Mouse (Mus musculus) T-helper 2 cell (primary cell): ENCODE results near the gene Sgpp2.

Source experiments
- in situ Hi-C: fragments of 300-600 bp; cut with MboI, MseI; formaldehyde crosslinking; loops from one replicate; pipeline ENCODE4 v1.15.1; 2025; ENCODE audit warnings: high pct_unique_total_duplicates

The Sgpp2 gene

GRCm38 (mm10) chr1:78399755-78400154 lies 89.6 kb downstream of the Sgpp2 start:
- in situ Hi-C loops = no loop called here

GRCm38 (mm10) chr1:78401413-78401812 lies 91.3 kb downstream of the Sgpp2 start:
- in situ Hi-C loops = no loop called here

GRCm38 (mm10) chr1:78409396-78409795 lies 99.3 kb downstream of the Sgpp2 start:
- in situ Hi-C loops = no loop called here

- in situ Hi-C loops = loop anchor here (10.0 kb wide), 1 partner anchor 438 kb away; no protein-coding TSS in a partner anchor
Observed at GRCm38 (mm10) chr1:78412668-78413067, 102.5 kb downstream of the Sgpp2 start.

GRCm38 (mm10) chr1:78414421-78414820 lies 104.3 kb downstream of the Sgpp2 start:
- in situ Hi-C loops = loop anchor here (10.0 kb wide), 1 partner anchor 440 kb away; no protein-coding TSS in a partner anchor

GRCm38 (mm10) chr1:78417154-78417911 lies 107.2 kb downstream of the Sgpp2 start:
- in situ Hi-C loops = loop anchor here (10.0 kb wide), 1 partner anchor 443 kb away; no protein-coding TSS in a partner anchor

- in situ Hi-C loops = loop anchor here (10.0 kb wide), 1 partner anchor 445 kb away; no protein-coding TSS in a partner anchor
Observed at GRCm38 (mm10) chr1:78419593-78419992, 109.4 kb downstream of the Sgpp2 start.

GRCm38 (mm10) chr1:78420271-78420670 lies 110.1 kb downstream of the Sgpp2 start:
- in situ Hi-C loops = no loop called here

GRCm38 (mm10) chr1:78421749-78422148 lies 111.6 kb downstream of the Sgpp2 start:
- in situ Hi-C loops = no loop called here

- in situ Hi-C loops = no loop called here
Observed at GRCm38 (mm10) chr1:78422576-78422975, 112.4 kb downstream of the Sgpp2 start.

- in situ Hi-C loops = no loop called here
Observed at GRCm38 (mm10) chr1:78424848-78425247, 114.7 kb downstream of the Sgpp2 start.

- in situ Hi-C loops = no loop called here
Observed at GRCm38 (mm10) chr1:78425309-78425708, 115.2 kb downstream of the Sgpp2 start.

GRCm38 (mm10) chr1:78425793-78426700 lies 115.9 kb downstream of the Sgpp2 start:
- in situ Hi-C loops = no loop called here

GRCm38 (mm10) chr1:78426841-78427240 lies 116.7 kb downstream of the Sgpp2 start:
- in situ Hi-C loops = no loop called here

- in situ Hi-C loops = no loop called here
Observed at GRCm38 (mm10) chr1:78428851-78429250, 118.7 kb downstream of the Sgpp2 start.

GRCm38 (mm10) chr1:78433472-78433871 lies 123.3 kb downstream of the Sgpp2 start:
- in situ Hi-C loops = no loop called here

GRCm38 (mm10) chr1:78435967-78436366 lies 125.8 kb downstream of the Sgpp2 start:
- in situ Hi-C loops = no loop called here

- in situ Hi-C loops = no loop called here
Observed at GRCm38 (mm10) chr1:78436445-78436844, 126.3 kb downstream of the Sgpp2 start.

- in situ Hi-C loops = no loop called here
Observed at GRCm38 (mm10) chr1:78437150-78437549, 127.0 kb downstream of the Sgpp2 start.

- in situ Hi-C loops = no loop called here
Observed at GRCm38 (mm10) chr1:78440716-78441115, 130.6 kb downstream of the Sgpp2 start.

- in situ Hi-C loops = no loop called here
Observed at GRCm38 (mm10) chr1:78443056-78443455, 132.9 kb downstream of the Sgpp2 start.

GRCm38 (mm10) chr1:78446232-78446631 lies 136.1 kb downstream of the Sgpp2 start:
- in situ Hi-C loops = no loop called here
